Mouse (Mus musculus): ENCODE data around the gene Rc3h2.

Rc3h2 gene

DNA sequence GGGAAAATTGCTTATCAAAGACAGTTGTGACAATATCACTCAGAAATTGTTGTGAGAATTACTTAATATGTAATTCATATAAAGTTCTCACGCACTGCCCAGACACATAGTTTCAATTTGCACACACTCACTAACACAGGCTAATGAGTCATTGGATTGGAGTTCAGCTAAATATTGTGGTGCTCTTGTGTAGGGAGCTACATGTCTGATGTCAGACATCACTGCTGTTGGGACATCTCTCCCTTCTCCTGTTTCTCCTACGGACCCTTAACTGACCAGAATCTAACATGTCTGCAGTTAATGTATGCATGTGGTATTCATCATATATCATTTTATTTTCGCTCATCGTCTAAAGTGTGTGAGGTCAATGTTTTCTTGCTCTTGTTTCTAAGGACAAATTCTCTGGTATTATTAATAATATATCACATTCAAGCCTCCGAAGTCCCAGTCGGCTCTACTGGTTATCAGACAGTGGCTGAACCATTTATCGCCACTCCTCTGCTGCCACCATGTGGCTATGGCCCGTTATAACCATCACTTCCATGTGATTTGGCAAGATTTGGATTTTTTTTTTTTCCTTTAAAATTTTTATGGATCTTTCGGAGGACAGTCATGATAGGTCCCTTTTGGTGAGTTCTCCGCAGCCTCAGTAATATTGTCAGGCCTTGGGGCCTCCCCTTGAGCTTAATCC lies 84.1 kb downstream of the Rc3h2 start:
- DNase-seq (ENCODE audit: low spot score in 2 of 2) = peak in 1 of 2 experiments; percentile 28

DNA sequence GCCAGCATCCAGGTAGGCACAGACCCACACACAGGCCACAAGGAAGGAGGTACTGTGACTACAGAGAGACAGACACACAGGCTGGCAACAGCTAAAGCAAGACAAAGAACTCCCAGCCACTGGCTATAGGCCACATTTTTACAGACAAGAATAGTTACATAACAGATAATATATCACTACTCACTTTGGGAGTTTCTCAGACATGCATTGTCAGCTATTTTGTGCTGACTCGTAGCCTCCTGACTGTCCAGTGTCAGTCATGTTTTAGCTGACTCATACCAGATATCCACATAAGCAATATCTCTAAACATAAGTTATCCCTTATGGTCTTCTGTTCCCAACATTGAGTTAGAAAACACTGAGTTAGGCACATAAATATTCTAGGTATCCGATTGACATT lies 89.4 kb downstream of the Rc3h2 start:
- no peak for DNase-seq (ENCODE audit: low spot score in 2 of 2)

DNA sequence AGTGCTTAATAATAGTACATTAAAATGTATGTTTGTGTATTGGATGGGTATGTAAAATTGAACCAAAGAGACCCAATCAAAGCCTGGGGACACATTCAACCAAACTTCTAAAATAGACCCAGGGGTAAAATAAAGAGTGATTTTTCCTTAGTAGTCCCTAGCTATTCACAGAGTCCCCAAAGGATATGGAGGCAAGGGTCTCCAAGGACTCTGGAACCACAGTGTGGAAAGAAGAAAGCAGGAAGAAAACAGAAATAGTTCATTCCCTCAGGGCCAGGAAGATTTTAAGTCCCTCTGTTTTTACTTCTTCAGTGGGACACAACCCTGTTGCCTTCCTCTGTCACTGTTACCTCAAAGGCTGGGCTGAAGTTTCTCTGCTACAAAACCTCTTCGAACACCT lies 96.5 kb downstream of the Rc3h2 start, which contains the start of gene Olfr368:
Olfr368 (plus strand) TSS at position 301 of the 400 bp plus-strand sequence.
- DNase-seq (ENCODE audit: low spot score in 2 of 2) = no peak
